Mouse (Mus musculus) ES-Bruce4 (cell line): ENCODE measurements at regions not wholly inside any gene's neighbourhood (a gene's known extent, or its start where the extent isn't known, plus 50 kb on each side); places are given as distances from the start of the nearest gene placed in this dataset.

Source experiments
- CTCF ChIP-seq: IDR thresholded peaks from one replicate; pipeline ENCODE4 v1.8.1; 2011; ENCODE audit warnings: low read depth, low read length
- EP300 ChIP-seq: IDR thresholded peaks from 2 replicates; pipeline ENCODE4 v1.6.1; 2011; ENCODE audit warnings: low read depth, low read length; ENCODE audit not compliant: insufficient read depth
- POLR2A ChIP-seq: IDR thresholded peaks from one replicate; pipeline ENCODE4 v1.8.1; 2011; ENCODE audit warnings: low read length; ENCODE audit not compliant: insufficient read depth

- TF ChIP-seq POLR2A, result no peak
- no peak for TF ChIP-seq CTCF
- no peak for TF ChIP-seq EP300
Measured at GRCm38 (mm10) chr4:9081701-9082562, 843.1 kb upstream of the Car8 start.
